Comparison of ENCODE assay signal across 11 mouse cellular contexts in genomic region chr11:57760509-57761058, GRCm38 (mm10). TPM values are rescaled to one million over a fixed set of nuclear protein-coding genes. Genes with fewer than 3 reads are reported as not detected.
A peak's percentile ranks its signal among the peaks of the same experiment; 100 is the strongest.
DNase-seq lines count a peak whose midpoint lies in the region; ATAC-seq and TF ChIP-seq lines count a peak whose summit lies in the region.
"Had no signal": no experiment of that assay in that cellular context is flagged by ENCODE, and none has a peak within 500 bp of the region (broad histone marks: within the 10 kb centered on the region; RNA-seq: fewer than 3 reads in every experiment).

No protein-coding gene starts in this region.

- TF ChIP-seq EP300 in MEL (IDR thresholded peaks at IDR 0.05; ENCODE audit: low read depth in 1 of 2, low read length in 2 of 2) = no peak

- no peaks in the 10 kb centered on the region for H3K79me2 ChIP-seq in MEL (ENCODE audit: control insufficient read depth, insufficient read depth, low read length, poor library complexity)

- no peaks in the 10 kb centered on the region for H3K9me3 ChIP-seq in MEL (replicated peaks; ENCODE audit: insufficient read depth, low read length)
- no peaks in the 10 kb centered on the region for H3K9me3 ChIP-seq in forebrain, postnatal 0 days (ENCODE audit: low read length)
- no peaks in the 10 kb centered on the region for H3K9me3 ChIP-seq in midbrain, embryonic 13.5 days
- H3K9me3 ChIP-seq in intestine, embryonic 15.5 days = no peaks in the 10 kb centered on the region

- no peaks in the 10 kb centered on the region for H3K36me3 ChIP-seq in MEL (ENCODE audit: control insufficient read depth in 1 of 2, insufficient read depth in 2 of 2, low read length in 2 of 2)
- no peaks in the 10 kb centered on the region for H3K36me3 ChIP-seq in forebrain, postnatal 0 days (ENCODE audit: insufficient read depth)
- peaks cover 11% of the 10 kb centered on the region for H3K36me3 ChIP-seq in midbrain, embryonic 13.5 days
- H3K36me3 ChIP-seq in intestine, embryonic 15.5 days = no peaks in the 10 kb centered on the region

- no peaks in the 10 kb centered on the region for H3K4me1 ChIP-seq in MEL (ENCODE audit: control insufficient read depth in 1 of 2, insufficient read depth in 2 of 2, low read length in 2 of 2)
- H3K4me1 ChIP-seq in forebrain, postnatal 0 days (ENCODE audit: insufficient read depth) = no peaks in the 10 kb centered on the region
- H3K4me1 ChIP-seq in midbrain, embryonic 13.5 days (replicated peaks) = peaks cover 24% of the 10 kb centered on the region
- H3K4me1 ChIP-seq in intestine, embryonic 15.5 days (replicated peaks) = peaks cover 4% of the 10 kb centered on the region

- TF ChIP-seq POLR2A in MEL (IDR thresholded peaks at IDR 0.05; ENCODE audit: control insufficient read depth in 1 of 2, insufficient read depth in 1 of 2, low read depth in 1 of 2, low read length in 2 of 2, poor library complexity in 1 of 2) = no peak

- no peak for TF ChIP-seq RAD21 in MEL (IDR thresholded peaks at IDR 0.05; ENCODE audit: low read depth, low read length)

- no peak for TF ChIP-seq CTCF in MEL (IDR thresholded peaks at IDR 0.05 in 2 of 3, conservative IDR thresholded peaks at IDR 0.05 in 1 of 3; ENCODE audit: control insufficient read depth in 1 of 3, insufficient read depth in 1 of 3, low read depth in 2 of 3, low read length in 3 of 3, poor library complexity in 1 of 3, severe bottlenecking in 1 of 3)
- no peak for TF ChIP-seq CTCF in forebrain, postnatal 0 days (IDR thresholded peaks at IDR 0.05; ENCODE audit: low read depth)

- peak; percentile 51 for ATAC-seq in forebrain, postnatal 0 days
- ATAC-seq in midbrain, embryonic 13.5 days = peak; percentile 54; the same call in 1 of the 2 replicates
- no peak for ATAC-seq in intestine, embryonic 15.5 days

- no peak overlapping the region for H3K4me3 ChIP-seq in MEL (ENCODE audit: control insufficient read depth in 1 of 2, insufficient read depth in 1 of 2, low read depth in 2 of 2, low read length in 2 of 2)
- no peak overlapping the region for H3K4me3 ChIP-seq in forebrain, postnatal 0 days (ENCODE audit: low read depth, low read length)
- no peak overlapping the region for H3K4me3 ChIP-seq in midbrain, embryonic 13.5 days (replicated peaks)
- H3K4me3 ChIP-seq in intestine, embryonic 15.5 days (replicated peaks) = no peak overlapping the region

- H3K27ac ChIP-seq in MEL (ENCODE audit: control insufficient read depth, low read depth, low read length) = no peak overlapping the region
- no peak overlapping the region for H3K27ac ChIP-seq in forebrain, postnatal 0 days (ENCODE audit: low read depth, low read length)
- H3K27ac ChIP-seq in midbrain, embryonic 13.5 days = peak overlapping the region; percentile 26
- H3K27ac ChIP-seq in intestine, embryonic 15.5 days = no peak overlapping the region

- H3K9ac ChIP-seq in MEL (ENCODE audit: control insufficient read depth, low read depth, low read length, poor library complexity, severe bottlenecking) = no peak overlapping the region
- no peak overlapping the region for H3K9ac ChIP-seq in forebrain, postnatal 0 days
- H3K9ac ChIP-seq in midbrain, embryonic 13.5 days (replicated peaks) = no peak overlapping the region
- no peak overlapping the region for H3K9ac ChIP-seq in intestine, embryonic 15.5 days

- H3K4me2 ChIP-seq in forebrain, postnatal 0 days (ENCODE audit: low read depth) = no peak overlapping the region
- 0 out of 2 replicates have a peak overlapping the region, but pooled peaks have one; percentile 5 for H3K4me2 ChIP-seq in midbrain, embryonic 13.5 days (replicated peaks)
- no peak overlapping the region for H3K4me2 ChIP-seq in intestine, embryonic 15.5 days (replicated peaks)

- WGBS in forebrain, postnatal 0 days = 11% methylated on average over 14 of the region's 14 CpGs
- 9% methylated on average over 14 of the region's 14 CpGs for WGBS in midbrain, embryonic 13.5 days
- WGBS in intestine, embryonic 15.5 days = 33% methylated on average over 14 of the region's 14 CpGs

- no peak for DNase-seq in MEL (ENCODE audit: low read depth, low spot score)
- DNase-seq in embryo, embryonic 9.5 days (ENCODE audit: extremely low spot score) = peak; percentile 43
- no peak for DNase-seq in forebrain, postnatal 0 days
- no peak for DNase-seq in adrenal gland, adult 8-10 months
- DNase-seq in frontal cortex, postnatal 25 days (ENCODE audit: low spot score in 2 of 2) = no peak
- DNase-seq: cerebellum, postnatal 25 days; heart, adult 18-20 months; heart, postnatal 36 days; thymus, adult 2 months had no signal

- H3K27me3 ChIP-seq in MEL (ENCODE audit: control insufficient read depth in 1 of 2, insufficient read depth in 2 of 2, low read length in 2 of 2) = no peaks in the 10 kb centered on the region
- no peaks in the 10 kb centered on the region for H3K27me3 ChIP-seq in forebrain, postnatal 0 days (ENCODE audit: insufficient read depth, low read length)
- H3K27me3 ChIP-seq in midbrain, embryonic 13.5 days = no peaks in the 10 kb centered on the region
- no peaks in the 10 kb centered on the region for H3K27me3 ChIP-seq in intestine, embryonic 15.5 days (replicated peaks)

TF ChIP-seq in MEL, 35 proteins besides CTCF, POLR2A, EP300 and RAD21:
- no peak for TF ChIP-seq USF2 (IDR thresholded peaks at IDR 0.05; ENCODE audit: borderline replicate concordance in 1 of 2, insufficient read depth in 1 of 2, low read depth in 1 of 2, low read length in 2 of 2)
- TF ChIP-seq BHLHE40 (IDR thresholded peaks at IDR 0.05; ENCODE audit: borderline replicate concordance, low read depth, low read length) = 0 out of 2 replicates have a peak, but pooled peaks have one; percentile 39

RNA-seq across cellular contexts. Expression of gene Sap30l, which starts 40.9 kb away (rescaled TPM):
- total RNA-seq in MEL (2012; rRNA removed) = 40.2 and 40.6 TPM in 2 replicates
- polyA plus RNA-seq in MEL (2012; ENCODE audit: insufficient read depth in 1 of 2, insufficient read length in 2 of 2, low read depth in 1 of 2, low replicate concordance in 2 of 2, missing spikeins in 1 of 2) = 10 to 100 TPM in 1 of 2 experiments, not detected in 1; 52.5 TPM
- 26.6 and 35.4 TPM in 2 replicates for total RNA-seq in forebrain, postnatal 0 days (2014; rRNA removed)
- 11.4 and 15.3 TPM in 2 replicates for polyA plus RNA-seq in forebrain, postnatal 0 days (2015; fragmentation: Nextera tagmentation; extraction: Ambion mirVana)
- polyA plus RNA-seq in midbrain, embryonic 13.5 days (2015; fragmentation: Nextera tagmentation; extraction: Ambion mirVana) = 8.9 and 9.8 TPM in 2 replicates
- total RNA-seq in adrenal gland, adult 8-10 months (2022) = 10 to 100 TPM; 51.1 to 63.4 (median 59.3) TPM
- polyA plus RNA-seq in intestine, embryonic 15.5 days (2015; fragmentation: Nextera tagmentation; extraction: Ambion mirVana) = 11.2 and 12.0 TPM in 2 replicates
